Mouse (Mus musculus) thymus, postnatal 14 days (tissue): ENCODE measurements around the gene Twist2.

ENCODE experiments used
- DNase-seq: peaks from one replicate; pipeline ENCODE4 v3.0.0; 2021

The Twist2 gene

DNA sequence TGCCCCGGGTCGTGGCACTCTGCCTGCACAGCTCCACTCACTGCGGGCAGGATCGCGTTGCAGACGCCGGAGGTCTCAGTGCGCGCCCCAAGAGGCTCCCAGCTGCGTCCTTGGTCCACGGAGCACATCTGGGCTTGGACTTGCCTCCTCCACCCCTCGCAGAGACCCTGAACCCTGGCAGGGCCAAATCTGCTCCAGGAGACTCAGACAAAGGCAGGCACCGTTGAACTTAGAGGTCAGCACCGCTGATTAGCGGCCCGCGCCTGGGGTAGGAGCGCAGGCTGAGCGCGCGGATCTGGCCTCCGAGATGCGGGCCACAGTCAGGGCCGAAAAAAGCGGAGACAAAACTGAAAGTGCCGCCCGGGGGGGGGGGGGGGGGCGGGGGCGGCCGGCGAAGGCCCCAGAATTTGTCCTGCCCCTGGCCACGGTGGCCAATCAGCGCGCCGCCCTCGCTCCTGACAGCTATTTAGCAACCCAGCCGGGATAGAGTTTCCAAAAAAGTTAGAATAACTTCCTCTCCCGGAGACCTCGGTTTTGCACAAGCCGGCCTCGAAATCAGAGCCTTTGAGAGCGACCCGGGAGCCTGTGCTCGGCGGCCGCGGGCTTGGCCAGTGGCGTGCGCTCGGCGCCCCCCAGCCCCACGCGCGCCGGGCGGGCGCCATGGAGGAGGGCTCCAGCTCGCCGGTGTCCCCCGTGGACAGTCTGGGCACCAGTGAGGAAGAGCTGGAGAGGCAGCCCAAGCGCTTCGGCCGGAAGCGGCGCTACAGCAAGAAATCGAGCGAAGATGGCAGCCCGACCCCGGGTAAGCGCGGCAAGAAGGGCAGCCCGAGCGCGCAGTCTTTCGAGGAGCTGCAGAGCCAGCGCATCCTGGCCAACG is at the start of gene Twist2:
Gene Twist2, plus strand, starts transcription at position 495 of the 877 bp plus-strand sequence.
- no peak for DNase-seq

DNA sequence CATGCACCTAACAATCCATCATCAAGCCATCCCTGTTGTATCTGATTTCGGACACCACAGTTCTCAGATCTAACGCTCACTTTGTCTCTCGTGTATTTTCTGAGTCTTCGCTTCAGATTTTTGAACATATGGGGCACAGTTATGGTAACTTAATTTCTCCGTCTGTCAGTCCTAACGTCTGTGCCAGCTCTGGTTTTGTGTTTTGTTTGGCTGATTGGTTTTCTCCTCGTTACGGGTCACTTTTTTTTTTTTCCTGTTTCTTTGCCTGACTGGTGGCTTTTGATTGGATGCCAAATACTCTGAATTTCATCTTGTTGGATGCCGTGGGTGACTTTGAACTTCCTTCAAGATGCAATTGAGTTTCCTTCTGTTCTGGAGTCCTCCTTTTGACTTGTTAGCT is 48.3 kb upstream of the Twist2 start:
- no peak for DNase-seq

DNA sequence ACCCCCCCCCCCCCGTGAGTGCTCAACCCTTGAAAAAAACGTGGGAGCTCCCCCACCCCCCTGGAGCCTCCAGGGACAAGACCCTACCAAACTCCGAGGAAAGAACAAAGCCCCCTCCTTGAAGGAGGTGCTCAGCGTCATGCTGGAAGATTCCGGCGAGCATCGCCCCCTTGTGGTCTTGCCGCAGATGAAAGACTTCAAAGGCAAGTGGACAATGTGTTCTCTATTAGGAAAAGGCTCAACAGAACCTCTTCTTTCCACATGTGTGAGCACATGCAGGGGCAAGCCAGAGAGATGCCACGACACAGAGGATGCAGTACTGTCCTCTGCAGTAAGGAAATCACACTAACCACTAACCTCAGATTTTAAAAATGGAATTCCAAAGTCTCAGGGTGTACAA is 46.2 kb upstream of the Twist2 start:
- DNase-seq = peak; percentile 82

DNA sequence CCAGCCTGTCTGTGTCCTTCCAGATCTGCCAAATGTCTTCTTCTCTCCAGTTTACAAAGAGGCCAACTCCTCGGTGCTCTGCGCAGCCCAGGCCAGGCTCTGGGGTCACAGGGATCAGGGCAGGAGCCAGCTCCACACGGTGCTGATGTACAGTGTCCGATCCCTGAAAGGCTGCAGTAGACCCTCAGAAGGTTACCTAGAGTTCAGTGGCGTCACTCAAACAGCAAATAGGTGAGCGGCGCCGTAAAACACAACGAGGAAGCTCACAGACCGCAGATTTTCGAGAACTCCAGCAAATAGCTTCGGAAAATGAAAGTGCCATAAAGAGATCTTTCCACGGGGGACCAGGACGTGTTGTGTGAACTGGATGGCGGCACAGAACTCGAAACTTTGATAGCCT is 44.0 kb upstream of the Twist2 start:
- no peak for DNase-seq

DNA sequence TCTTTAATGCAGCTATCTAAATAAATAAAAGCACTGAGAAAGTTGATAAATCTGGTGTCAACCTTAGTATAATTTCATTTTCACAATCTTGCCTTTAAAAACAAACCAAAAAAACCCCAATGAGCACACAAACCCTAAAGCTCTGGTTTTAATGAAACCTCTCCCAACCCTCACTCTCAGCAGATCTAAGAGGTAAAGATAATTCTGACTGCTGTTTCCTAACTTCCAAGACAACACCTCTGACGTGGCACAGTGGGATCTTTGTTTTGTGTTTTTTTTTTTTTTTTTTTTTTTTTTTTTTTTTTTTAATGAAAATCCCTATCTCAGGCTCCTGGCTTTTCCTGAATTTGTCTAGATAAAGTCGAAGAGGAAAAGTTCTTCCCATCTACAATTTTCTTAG is 43.1 kb upstream of the Twist2 start:
- DNase-seq = no peak

DNA sequence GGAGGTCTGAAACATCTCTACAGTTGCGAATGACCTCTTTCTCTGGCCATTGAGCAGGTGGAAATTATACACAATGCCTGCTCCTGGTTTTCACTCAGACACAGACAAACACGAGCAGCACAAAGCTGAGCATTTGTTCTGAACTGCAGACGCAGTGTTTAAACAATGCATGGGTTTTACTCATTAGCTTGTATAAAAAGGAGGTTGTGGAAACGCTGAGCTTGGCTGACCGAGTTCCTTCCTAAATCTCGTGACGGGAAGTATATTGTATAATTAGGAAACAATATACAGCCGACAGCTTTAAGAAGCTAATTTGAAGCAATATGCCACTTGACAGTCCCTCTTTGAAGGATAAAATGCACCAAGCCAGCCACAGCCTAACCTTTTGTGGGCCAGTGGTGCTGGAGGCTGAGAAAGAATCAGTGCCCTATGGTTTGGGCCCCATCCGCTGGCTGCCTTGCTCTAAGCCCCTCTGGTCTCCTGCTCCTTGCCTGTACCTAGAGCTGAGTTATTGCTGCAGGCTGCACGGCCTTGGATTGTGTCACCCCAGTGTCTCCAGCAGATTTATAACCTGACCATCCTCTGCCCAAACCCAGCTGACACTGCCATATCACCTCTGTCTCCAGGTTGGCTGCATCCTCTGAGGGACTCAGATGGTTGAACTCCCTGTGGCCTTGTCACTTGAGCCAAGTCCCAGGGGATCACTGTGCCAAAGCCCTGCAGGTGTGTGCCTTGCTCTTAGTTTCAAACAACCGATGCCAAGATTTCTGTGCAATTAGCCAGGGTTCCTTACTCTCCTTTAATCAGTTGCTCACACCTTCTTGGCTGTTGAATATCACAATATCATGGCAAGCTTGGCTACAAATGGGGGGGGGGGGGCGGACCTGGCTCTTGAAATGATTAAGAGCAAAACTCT is 42.4 kb upstream of the Twist2 start:
- no peak for DNase-seq

DNA sequence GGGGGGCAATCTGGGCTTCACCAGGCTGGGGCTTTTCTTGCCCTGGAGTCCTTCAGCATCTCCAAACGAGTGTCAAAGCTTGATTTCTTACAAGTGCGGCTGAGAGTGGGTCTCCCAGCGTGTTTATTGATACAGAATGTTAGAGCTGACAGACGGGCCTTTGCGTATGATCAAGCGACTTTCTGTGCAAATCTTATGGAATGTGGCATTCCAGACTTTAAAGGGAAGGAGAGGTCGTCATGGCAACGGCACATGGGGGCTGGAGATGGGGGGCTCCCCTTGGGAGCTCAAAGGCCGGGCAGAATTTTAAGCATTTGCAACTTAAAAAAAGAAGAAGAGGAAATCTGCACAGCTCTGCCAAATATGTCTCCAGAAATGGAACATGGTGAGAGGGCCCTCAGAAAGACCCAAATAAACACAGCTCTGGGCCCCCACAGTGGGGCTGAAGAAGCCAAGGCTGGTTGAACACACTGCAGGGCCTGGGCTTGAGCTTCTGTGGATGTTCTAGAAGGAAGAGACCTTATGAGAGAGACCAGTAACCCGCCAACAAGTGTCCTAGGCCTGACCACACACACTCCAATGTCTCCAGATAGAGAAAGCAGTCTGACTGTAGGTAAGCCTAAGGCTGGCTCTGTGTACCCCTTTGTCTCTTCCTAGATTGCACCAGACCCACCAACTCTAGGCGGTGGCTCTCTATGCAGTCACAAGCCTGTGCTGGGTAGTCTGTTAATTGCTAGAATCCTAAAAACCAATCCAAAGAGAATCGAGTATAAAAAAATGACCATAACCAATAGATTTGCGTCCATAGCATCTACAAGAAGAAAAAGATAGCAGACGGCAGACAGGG is 40.9 kb upstream of the Twist2 start:
- no peak for DNase-seq

DNA sequence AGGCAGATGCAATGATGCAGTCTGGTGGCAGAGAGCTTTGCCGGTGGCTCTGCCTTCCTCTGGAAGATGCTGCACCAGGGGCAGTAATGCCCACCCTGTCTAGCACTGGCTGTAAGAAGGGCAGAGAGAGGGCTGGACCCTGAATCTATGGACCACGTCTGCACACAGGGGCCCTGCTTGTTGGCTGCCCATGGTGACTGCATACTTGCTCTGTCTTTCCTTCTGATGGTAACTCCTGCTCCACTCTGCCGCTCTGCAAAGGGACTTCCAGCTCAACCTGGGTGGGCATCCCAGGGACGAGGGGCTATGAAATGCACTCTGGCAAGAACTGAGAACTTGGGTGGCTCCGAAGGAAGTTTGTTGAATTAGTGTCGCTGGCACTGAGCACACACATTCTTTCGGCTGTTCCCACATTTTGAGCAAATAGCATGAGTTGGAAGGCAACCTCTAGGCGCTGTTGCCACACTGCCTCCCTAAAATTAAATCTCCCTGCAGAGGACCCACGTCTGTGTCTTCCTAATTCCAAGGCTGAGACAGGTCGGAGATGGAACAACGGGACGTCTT is 38.7 kb upstream of the Twist2 start:
- no peak for DNase-seq

DNA sequence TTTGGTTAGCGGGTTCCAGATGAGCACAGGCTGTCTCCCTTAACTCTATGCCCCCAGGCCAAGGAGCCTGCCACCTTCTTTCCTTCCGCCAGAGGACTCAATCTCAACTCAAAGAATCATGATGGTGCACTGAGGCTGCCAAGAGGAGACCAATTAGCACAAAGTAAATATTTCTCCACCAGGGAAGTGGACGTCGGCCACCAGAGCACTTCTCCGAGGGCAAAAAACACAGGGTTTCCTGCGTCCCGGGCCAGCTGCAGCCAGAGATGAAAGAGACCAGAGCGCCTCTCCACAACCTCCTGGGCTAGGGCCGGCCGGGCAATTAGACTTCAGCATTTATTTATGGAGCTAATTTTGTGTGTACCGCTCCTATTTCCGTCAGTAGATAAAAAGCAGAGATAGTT is 31.0 kb upstream of the Twist2 start:
- DNase-seq = no peak

DNA sequence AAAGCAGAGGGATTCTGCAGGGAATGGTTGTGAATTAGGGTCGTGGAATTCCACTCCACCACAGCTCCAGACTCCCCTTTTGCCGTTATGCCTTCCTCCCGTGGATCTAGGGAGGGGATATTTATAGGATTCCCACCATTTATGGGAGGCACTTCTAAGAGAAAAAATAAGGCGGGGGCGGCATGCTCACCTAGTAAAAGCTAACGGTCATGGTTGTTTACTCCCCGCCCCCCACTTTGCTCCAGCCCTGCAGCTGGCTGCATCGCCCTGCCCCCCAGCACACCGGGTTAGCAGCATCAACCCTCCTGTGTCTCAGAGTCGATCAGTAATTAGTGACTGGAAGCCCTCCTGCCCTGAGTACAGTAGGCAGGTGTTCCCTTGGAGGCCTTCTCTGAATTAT is 30.6 kb upstream of the Twist2 start:
- DNase-seq = no peak

DNA sequence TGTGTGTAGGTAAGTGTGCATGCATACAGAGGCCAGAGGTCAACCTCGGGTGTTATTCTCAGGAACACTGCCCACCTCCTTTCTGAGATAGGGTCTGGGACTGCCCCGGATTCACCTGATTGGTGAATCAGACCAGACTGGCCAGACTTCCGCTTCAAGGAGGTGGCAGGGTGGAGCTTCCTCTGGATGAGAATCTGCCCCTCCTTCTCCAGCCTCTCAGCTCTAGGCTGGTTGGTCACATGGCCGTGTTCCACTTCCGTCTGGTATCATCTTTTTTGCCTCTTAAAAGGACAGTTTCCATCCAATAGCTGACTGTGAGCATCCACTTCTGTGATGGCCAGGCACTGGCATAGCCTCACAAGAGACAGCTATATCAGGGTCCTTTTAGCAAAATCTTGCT is 24.3 kb upstream of the Twist2 start:
- DNase-seq = no peak

DNA sequence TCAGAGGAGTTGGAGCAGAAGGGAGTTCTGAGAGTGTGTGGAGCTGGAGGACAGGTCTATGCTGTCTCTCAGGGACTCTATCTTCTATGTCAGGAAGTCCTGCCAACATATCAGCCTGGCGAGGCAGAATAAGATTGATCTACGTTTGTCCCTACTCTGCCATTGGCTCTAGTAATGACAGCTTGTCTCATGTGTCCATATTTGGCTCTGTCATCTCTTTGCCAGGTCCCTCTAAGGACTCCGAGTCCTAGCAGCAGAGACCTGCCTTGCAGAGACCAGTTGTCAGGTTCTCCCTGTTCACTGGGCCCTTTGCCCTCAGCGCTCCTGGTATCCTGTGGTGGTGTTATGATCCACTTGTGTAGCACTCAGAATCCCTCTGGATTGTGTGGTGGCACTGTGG is 21.4 kb upstream of the Twist2 start:
- DNase-seq = no peak

DNA sequence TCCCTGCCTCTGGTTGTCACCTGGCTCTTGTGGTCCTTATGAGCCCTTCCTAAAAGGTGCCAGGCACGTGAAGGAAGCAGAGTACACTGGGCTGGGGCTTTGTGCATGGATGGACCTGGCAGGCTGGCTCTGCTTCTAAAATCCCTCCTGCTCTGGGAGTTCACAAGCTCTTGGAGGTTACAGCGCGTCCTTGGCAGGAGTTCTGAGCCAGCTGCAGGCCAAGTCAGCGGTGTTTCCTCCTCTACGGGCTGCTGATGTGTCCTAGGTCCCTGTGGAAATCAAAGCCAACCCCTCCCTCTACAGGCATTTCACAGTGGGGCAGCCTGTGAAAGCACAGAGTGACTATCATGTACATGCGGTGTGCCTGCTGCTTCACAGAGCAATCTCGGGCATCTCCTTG is 20.1 kb upstream of the Twist2 start:
- no peak for DNase-seq

DNA sequence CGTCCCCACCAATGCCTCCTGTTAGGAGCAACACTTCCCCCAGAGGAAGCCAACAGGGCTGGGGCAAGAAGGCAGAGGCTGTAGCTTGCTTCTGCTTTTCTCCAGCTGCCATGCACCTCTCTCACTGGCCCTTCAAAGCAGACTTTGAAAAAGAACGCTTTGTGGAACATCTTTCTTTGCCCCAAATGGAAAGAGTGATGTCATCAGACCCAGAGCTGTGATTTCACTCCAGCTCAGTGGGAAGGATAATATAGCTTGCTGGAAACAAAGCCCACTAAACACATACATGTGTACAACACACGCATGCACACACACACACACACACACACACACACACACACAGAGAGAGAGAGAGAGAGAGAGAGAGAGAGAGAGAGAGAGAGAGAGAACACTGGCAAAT is 17.1 kb upstream of the Twist2 start:
- DNase-seq = no peak

DNA sequence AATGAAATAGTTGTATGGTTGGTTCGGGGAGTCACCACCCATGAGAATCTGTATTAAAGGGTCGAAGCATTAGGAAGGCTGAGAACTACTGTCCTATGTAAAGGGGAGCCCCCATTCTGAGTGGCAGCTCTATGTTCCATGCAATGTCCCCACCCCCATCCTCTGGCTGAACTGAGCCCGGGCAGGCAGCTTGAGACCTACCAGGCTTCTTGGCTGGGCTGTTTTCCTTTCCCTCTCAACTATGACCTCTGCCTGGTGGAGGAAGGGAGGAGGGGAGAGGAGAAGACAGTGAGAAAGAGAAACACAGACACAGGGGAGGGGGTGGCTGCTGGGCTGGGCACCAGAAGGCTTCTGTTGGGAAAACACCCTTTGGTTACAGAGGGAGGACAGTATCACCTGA is 1.9 kb upstream of the Twist2 start:
- DNase-seq = no peak

DNA sequence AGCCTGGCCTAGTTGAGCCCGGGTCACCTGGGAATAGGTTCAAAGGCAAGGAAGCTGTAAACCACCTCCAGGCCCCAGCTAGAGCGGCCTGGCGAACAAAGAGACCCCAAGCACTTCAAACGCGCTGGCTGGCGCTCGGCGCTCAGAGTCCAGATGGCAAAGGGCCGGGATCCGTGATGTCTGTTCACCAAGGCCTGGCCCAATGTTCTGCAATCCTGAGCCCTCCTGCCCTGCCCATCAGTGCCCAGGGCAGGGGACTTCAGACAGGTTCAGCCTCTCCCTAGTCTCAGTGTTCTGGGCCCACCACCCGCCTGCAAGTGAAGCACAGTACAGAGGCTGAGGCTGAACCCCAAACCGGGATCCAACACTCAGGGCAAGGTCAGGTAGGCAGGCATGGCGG is 913 bp upstream of the Twist2 start:
- DNase-seq = no peak

DNA sequence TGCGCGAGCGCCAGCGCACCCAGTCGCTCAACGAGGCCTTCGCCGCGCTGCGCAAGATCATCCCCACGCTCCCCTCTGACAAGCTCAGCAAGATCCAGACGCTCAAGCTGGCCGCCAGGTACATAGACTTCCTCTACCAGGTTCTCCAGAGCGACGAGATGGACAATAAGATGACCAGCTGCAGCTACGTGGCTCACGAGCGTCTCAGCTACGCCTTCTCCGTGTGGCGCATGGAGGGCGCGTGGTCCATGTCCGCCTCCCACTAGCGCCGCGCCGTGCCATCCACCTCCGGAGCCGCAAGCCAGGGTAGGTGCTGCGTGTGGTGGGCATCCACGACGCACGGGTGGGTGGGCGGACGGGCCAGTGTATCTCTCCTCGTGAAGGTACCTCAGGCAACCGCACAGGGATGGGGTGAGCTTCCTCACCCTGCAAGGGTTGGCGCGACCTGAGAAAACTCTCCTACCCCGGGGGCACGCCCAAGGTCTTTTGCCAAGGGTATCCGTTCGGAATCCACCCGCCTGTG is 644 bp downstream of the Twist2 start:
- no peak for DNase-seq

DNA sequence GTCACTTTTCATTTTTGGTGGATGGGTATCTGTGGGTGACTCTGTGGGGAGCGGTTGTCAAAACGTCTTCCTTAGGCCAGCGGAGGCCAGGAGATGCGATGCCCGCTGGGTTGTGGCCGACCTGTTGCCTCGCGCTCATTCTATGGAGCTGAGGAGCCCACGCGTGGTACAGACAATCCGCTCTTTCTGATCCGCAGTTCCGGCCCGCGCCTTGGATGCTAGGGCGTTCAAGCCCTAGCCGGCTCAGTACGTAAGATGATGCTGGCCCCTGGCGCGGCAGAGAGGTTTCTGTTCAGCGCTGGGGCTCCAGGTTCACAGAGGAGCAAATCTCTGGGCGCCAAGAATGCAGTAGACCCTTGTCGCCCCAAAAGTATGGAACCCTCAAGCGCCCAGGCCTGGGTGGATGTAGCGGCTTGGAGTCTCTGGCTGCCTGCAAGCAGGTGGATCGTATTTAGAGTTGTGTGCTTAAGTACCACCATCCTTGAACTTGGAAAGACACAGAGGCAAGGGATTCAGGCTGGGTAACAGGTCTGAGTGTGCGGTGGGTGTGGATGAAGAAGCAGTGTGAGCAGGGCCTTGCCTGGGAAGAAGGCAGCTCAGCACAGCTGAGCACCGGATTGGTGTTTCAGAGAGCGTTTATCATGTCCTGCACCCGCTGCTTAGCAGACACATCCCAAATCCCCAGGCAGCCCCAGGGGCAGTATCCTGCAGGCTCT is 1.3 kb downstream of the Twist2 start:
- DNase-seq = no peak

DNA sequence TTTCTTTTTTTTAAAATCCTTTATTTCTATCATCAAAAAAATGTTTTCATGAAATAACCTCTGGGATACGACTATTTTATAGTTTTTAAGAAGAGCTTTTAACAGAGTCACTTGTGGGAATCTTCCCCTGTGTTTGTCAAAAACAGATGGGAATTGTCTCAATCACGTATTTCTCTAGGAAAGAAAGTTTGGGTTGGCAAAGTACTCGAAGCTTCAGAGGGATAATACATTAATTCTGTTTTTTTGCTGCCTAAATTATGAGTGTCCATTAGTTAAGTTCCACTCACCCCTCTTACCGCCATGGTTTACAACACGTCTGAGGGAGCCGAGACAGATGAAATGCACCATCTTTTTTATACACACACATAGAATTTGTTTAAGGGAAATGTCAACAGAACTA is 2.2 kb downstream of the Twist2 start:
- DNase-seq = no peak

DNA sequence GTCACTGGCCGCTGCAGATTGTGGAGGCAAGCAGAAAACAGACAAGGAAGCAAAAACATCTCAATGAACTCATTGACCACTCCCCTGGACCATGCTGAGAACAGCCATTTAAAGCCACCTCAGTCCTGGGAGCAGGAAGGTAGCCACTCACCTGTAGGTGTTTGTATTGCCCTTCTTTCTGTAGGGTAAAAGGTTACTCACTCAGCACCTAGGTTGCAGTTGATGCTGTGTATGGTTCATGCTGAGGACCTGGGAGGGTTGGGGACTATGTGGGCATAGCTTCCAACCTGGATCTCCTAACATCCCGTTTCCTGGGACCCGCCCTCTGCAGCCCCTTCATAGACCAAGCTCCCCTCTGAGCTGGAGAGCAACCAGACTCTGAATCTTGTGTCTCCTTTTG is 14.8 kb downstream of the Twist2 start:
- DNase-seq = no peak

DNA sequence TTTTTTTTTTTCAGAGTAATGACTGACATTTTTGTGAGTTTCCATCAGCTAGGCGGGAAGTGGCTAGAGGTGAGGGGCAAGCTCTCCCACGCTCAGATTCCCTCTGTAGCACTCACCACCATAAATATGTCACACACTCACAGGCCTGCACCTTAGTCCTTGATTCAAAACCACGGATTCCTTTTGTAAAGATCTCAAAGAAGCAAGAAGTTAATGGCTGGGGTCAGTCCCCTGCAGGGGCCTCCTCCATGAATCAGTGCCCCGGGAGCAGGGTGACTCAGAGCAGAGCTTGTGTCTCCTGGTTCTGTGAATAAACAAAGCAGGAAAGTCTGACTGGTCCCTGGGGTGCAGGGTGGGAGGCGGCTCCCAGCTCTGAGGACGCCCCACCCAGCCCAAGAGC is 15.3 kb downstream of the Twist2 start:
- no peak for DNase-seq

DNA sequence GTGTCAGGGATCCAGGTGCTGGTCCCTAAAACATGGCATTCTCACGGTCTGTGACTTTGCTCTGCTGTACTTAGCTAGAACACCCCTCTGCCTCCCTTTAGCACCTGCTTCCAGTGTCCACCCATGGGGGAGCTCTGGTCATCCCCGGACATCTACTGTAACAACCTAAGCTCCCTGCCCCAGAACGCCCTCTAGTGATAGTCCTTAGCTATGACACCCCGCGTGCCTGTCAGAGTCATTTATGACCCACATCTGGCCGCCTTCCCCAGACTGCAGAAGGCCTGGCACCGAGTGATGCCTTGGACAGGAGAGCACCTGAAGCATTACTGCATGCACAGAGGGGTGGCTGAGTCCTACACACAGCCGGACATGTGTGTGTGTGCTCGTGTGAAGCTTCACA is 18.0 kb downstream of the Twist2 start:
- peak; percentile 18 for DNase-seq
